ENCODE assay signal across 18 mouse cellular contexts in the genomic region with DNA sequence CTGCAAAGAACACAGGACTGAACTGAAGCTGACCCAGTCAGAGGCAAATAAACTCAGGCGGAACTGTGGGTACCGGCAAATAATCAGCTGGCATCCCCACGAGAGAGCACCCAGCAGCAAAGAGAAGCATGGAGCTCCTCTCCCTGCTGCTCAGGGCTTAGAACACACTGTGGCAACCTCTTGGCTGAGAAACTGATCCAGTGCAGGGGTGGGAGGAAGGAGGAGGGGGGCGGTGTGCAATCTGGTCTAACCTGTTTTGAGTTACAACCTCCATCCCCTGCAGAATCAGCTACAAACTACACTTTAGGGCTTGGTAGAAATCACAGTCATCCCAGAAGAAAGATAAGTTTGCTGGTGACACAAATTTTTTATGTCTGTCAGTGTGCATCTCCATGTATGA. TPM values are rescaled to one million over a fixed set of nuclear protein-coding genes. Genes with fewer than 3 reads are reported as not detected.
DNase-seq lines count a peak whose midpoint lies in the region; ATAC-seq and TF ChIP-seq lines count a peak whose summit lies in the region.
"Had no signal": no experiment of that assay in that cellular context is flagged by ENCODE, and none has a peak within 500 bp of the region (broad histone marks: within the 10 kb centered on the region; RNA-seq: fewer than 3 reads in every experiment).

No protein-coding gene starts in this region.

- no peak for TF ChIP-seq CTCF in lung, postnatal 0 days (IDR thresholded peaks at IDR 0.05)
- TF ChIP-seq CTCF in lung, adult 2 months (IDR thresholded peaks at IDR 0.05; ENCODE audit: insufficient read depth, low read length), result no peak

- no peak for ATAC-seq in lung, postnatal 0 days
- ATAC-seq in embryonic facial prominence, embryonic 11.5 days (replicated peaks; ENCODE audit: insufficient number of reproducible peaks, low FRiP score, low TSS enrichment, low read depth), result no peak
- no peak for ATAC-seq in limb, embryonic 14.5 days (ENCODE audit: low FRiP score, low read depth)
- ATAC-seq in forebrain, embryonic 13.5 days, result no peak

- H3K36me3 ChIP-seq in lung, postnatal 0 days (ENCODE audit: insufficient read depth, low read length), result no peaks in the 10 kb centered on the region
- H3K36me3 ChIP-seq in embryonic facial prominence, embryonic 11.5 days (replicated peaks; ENCODE audit: control insufficient read depth, insufficient read depth, low read depth, low read length), result no peaks in the 10 kb centered on the region
- H3K36me3 ChIP-seq in limb, embryonic 14.5 days (ENCODE audit: control insufficient read depth, insufficient read depth, low read length), result no peaks in the 10 kb centered on the region
- H3K36me3 ChIP-seq in forebrain, embryonic 13.5 days (ENCODE audit: poor library complexity, severe bottlenecking), result no peaks in the 10 kb centered on the region
- H3K36me3 ChIP-seq: midbrain, embryonic 12.5 days had no signal

- no peak for TF ChIP-seq EP300 in lung, postnatal 0 days (IDR thresholded peaks at IDR 0.05)

- H3K4me3 ChIP-seq in lung, postnatal 0 days (ENCODE audit: low read depth, low read length), result no peak overlapping the region
- H3K4me3 ChIP-seq in lung, adult 2 months (replicated peaks; ENCODE audit: extremely low read depth, low read depth, low read length), result no peak overlapping the region
- no peak overlapping the region for H3K4me3 ChIP-seq in embryonic facial prominence, embryonic 11.5 days (ENCODE audit: low read depth, low read length)
- no peak overlapping the region for H3K4me3 ChIP-seq in limb, embryonic 14.5 days (replicated peaks; ENCODE audit: low read length)
- H3K4me3 ChIP-seq in forebrain, embryonic 13.5 days, result no peak overlapping the region
- H3K4me3 ChIP-seq: midbrain, embryonic 12.5 days had no signal

- no peak overlapping the region for H3K9ac ChIP-seq in lung, postnatal 0 days (replicated peaks; ENCODE audit: low read depth)
- H3K9ac ChIP-seq in embryonic facial prominence, embryonic 11.5 days (replicated peaks; ENCODE audit: low read length), result no peak overlapping the region
- no peak overlapping the region for H3K9ac ChIP-seq in limb, embryonic 14.5 days (ENCODE audit: low read depth, low read length, severe bottlenecking)
- no peak overlapping the region for H3K9ac ChIP-seq in forebrain, embryonic 13.5 days
- H3K9ac ChIP-seq: hindbrain, embryonic 14.5 days; midbrain, embryonic 12.5 days had no signal

- no peaks in the 10 kb centered on the region for H3K9me3 ChIP-seq in lung, postnatal 0 days (ENCODE audit: low read length)
- no peaks in the 10 kb centered on the region for H3K9me3 ChIP-seq in embryonic facial prominence, embryonic 11.5 days (replicated peaks; ENCODE audit: control insufficient read depth, low read length)
- H3K9me3 ChIP-seq in limb, embryonic 14.5 days (ENCODE audit: control insufficient read depth, low read length), result no peaks in the 10 kb centered on the region
- H3K9me3 ChIP-seq in forebrain, embryonic 13.5 days (replicated peaks), result no peaks in the 10 kb centered on the region
- H3K9me3 ChIP-seq: midbrain, embryonic 12.5 days had no signal

- no peak overlapping the region for H3K4me2 ChIP-seq in lung, postnatal 0 days (replicated peaks; ENCODE audit: low read depth, low read length)
- no peak overlapping the region for H3K4me2 ChIP-seq in embryonic facial prominence, embryonic 11.5 days (ENCODE audit: low read depth, low read length)
- no peak overlapping the region for H3K4me2 ChIP-seq in limb, embryonic 14.5 days (replicated peaks; ENCODE audit: low read depth, low read length, severe bottlenecking)
- no peak overlapping the region for H3K4me2 ChIP-seq in forebrain, embryonic 13.5 days
- H3K4me2 ChIP-seq: hindbrain, embryonic 14.5 days; midbrain, embryonic 12.5 days had no signal

- TF ChIP-seq POLR2A in lung, adult 2 months (IDR thresholded peaks at IDR 0.05; ENCODE audit: borderline replicate concordance, extremely low read depth, low read depth, low read length), result no peak
- no peak for TF ChIP-seq POLR2A in limb, embryonic 14.5 days (IDR thresholded peaks at IDR 0.05; ENCODE audit: borderline replicate concordance, extremely low read depth, insufficient read depth, insufficient read length)

- peak; percentile 15 for DNase-seq in lung, postnatal 0 days (ENCODE audit: low spot score)
- DNase-seq in lung, adult 2 months, result no peak
- DNase-seq in R1 (ENCODE audit: low read depth, low spot score), result peak; percentile 13
- peak; percentile 26 for DNase-seq in embryonic facial prominence, embryonic 11.5 days (ENCODE audit: low spot score)
- DNase-seq in limb, embryonic 14.5 days (ENCODE audit: low spot score), result peak; percentile 7
- DNase-seq in right cerebral cortex, adult 18-20 months, result no peak
- no peak for DNase-seq in adipocyte (ENCODE audit: low spot score)
- DNase-seq: adrenal gland, adult 8-10 months; B cell, adult 2 months; cerebellum, postnatal 10 days; kidney, adult 18-20 months; liver; thymus, postnatal 36 days had no signal

- WGBS in lung, postnatal 0 days, result 22% methylated on average over 4 of the region's 4 CpGs
- WGBS in lung, adult 2 months, result 43% methylated on average over 4 of the region's 4 CpGs
- WGBS in embryonic facial prominence, embryonic 11.5 days, result 32% methylated on average over 4 of the region's 4 CpGs
- WGBS in limb, embryonic 14.5 days, result 34% methylated on average over 4 of the region's 4 CpGs
- WGBS in forebrain, embryonic 13.5 days, result 59% methylated on average over 4 of the region's 4 CpGs

- no peaks in the 10 kb centered on the region for H3K27me3 ChIP-seq in lung, postnatal 0 days (replicated peaks; ENCODE audit: insufficient read depth, low read length)
- H3K27me3 ChIP-seq in embryonic facial prominence, embryonic 11.5 days (ENCODE audit: control insufficient read depth, insufficient read depth, low read length), result no peaks in the 10 kb centered on the region
- H3K27me3 ChIP-seq in limb, embryonic 14.5 days (ENCODE audit: control insufficient read depth, insufficient read depth, low read length), result no peaks in the 10 kb centered on the region
- H3K27me3 ChIP-seq in forebrain, embryonic 13.5 days, result no peaks in the 10 kb centered on the region
- H3K27me3 ChIP-seq: midbrain, embryonic 12.5 days had no signal

- no peak overlapping the region for H3K27ac ChIP-seq in lung, postnatal 0 days (ENCODE audit: low read length)
- H3K27ac ChIP-seq in embryonic facial prominence, embryonic 11.5 days (replicated peaks; ENCODE audit: low read depth, low read length), result no peak overlapping the region
- H3K27ac ChIP-seq in limb, embryonic 14.5 days (replicated peaks; ENCODE audit: low read depth, low read length), result no peak overlapping the region
- no peak overlapping the region for H3K27ac ChIP-seq in forebrain, embryonic 13.5 days
- H3K27ac ChIP-seq: hindbrain, embryonic 14.5 days; kidney, postnatal 0 days; midbrain, embryonic 12.5 days had no signal

- H3K4me1 ChIP-seq in lung, postnatal 0 days (ENCODE audit: insufficient read depth, low read depth, low read length), result no peaks in the 10 kb centered on the region
- H3K4me1 ChIP-seq in lung, adult 2 months (ENCODE audit: control insufficient read depth, insufficient read depth, low read length), result no peaks in the 10 kb centered on the region
- no peaks in the 10 kb centered on the region for H3K4me1 ChIP-seq in embryonic facial prominence, embryonic 11.5 days (ENCODE audit: control insufficient read depth, insufficient read depth, low read length)
- no peaks in the 10 kb centered on the region for H3K4me1 ChIP-seq in limb, embryonic 14.5 days (ENCODE audit: control insufficient read depth, insufficient read depth, low read length)
- no peaks in the 10 kb centered on the region for H3K4me1 ChIP-seq in forebrain, embryonic 13.5 days
- H3K4me1 ChIP-seq: midbrain, embryonic 12.5 days had no signal

RNA-seq across cellular contexts. Expression of gene Slc6a20b, which starts 19.0 kb away (rescaled TPM):
- polyA plus RNA-seq in lung, postnatal 0 days (2015; fragmentation: Nextera tagmentation; extraction: Ambion mirVana), result 0.12 and 0.17 TPM in 2 replicates
- 0.07 and 0.08 TPM in 2 replicates for polyA plus RNA-seq in lung, adult 2 months (2012; rRNA removed)
- polyA plus RNA-seq in embryonic facial prominence, embryonic 11.5 days (2014; fragmentation: Nextera tagmentation; extraction: Ambion mirVana), result 0.03 and 0.18 TPM in 2 replicates
- 0.01 and 0.03 TPM in 2 replicates for polyA plus RNA-seq in limb, embryonic 14.5 days (2012; rRNA removed)
- polyA plus RNA-seq in limb, embryonic 14.5 days (2014; fragmentation: Nextera tagmentation; extraction: Ambion mirVana), result 0.18 and 0.19 TPM in 2 replicates
- polyA plus RNA-seq in forebrain, embryonic 13.5 days (2015; fragmentation: Nextera tagmentation; extraction: Ambion mirVana), result 0.20 and 0.22 TPM in 2 replicates

RNA-seq across cellular contexts. Expression of gene Ccr9, which starts 26.9 kb away (rescaled TPM):
- 0.29 and 0.35 TPM in 2 replicates for polyA plus RNA-seq in lung, postnatal 0 days (2015; fragmentation: Nextera tagmentation; extraction: Ambion mirVana)
- 0.67 and 0.84 TPM in 2 replicates for polyA plus RNA-seq in lung, adult 2 months (2012; rRNA removed)
- polyA plus RNA-seq in embryonic facial prominence, embryonic 11.5 days (2014; fragmentation: Nextera tagmentation; extraction: Ambion mirVana), result 0.14 TPM in 1 of 2 replicates, not detected in the other
- polyA plus RNA-seq in limb, embryonic 14.5 days (2012; rRNA removed), result 0.09 and 0.13 TPM in 2 replicates
- polyA plus RNA-seq in limb, embryonic 14.5 days (2014; fragmentation: Nextera tagmentation; extraction: Ambion mirVana), result 0.17 and 0.30 TPM in 2 replicates
- 0.09 and 0.17 TPM in 2 replicates for polyA plus RNA-seq in forebrain, embryonic 13.5 days (2015; fragmentation: Nextera tagmentation; extraction: Ambion mirVana)

RNA-seq across cellular contexts. Expression of gene Slc6a20a, which starts 27.3 kb away (rescaled TPM):
- polyA plus RNA-seq in lung, postnatal 0 days (2015; fragmentation: Nextera tagmentation; extraction: Ambion mirVana), result 0.12 and 0.24 TPM in 2 replicates
- 1.4 and 3.1 TPM in 2 replicates for polyA plus RNA-seq in lung, adult 2 months (2012; rRNA removed)
- 0.13 and 0.18 TPM in 2 replicates for polyA plus RNA-seq in embryonic facial prominence, embryonic 11.5 days (2014; fragmentation: Nextera tagmentation; extraction: Ambion mirVana)
- polyA plus RNA-seq in limb, embryonic 14.5 days (2012; rRNA removed), result 0.06 and 0.10 TPM in 2 replicates
- polyA plus RNA-seq in limb, embryonic 14.5 days (2014; fragmentation: Nextera tagmentation; extraction: Ambion mirVana), result 0.14 TPM in 1 of 2 replicates, not detected in the other
- 0.77 and 1.0 TPM in 2 replicates for polyA plus RNA-seq in forebrain, embryonic 13.5 days (2015; fragmentation: Nextera tagmentation; extraction: Ambion mirVana)
- polyA plus RNA-seq: heart, postnatal 0 days had no signal

Comparison
In these comparisons a context has a peak if more than half of its experiments do, and no peak if none do; other contexts are left out.
1. DNase-seq: peak in lung, postnatal 0 days (single experiment), R1 (single experiment), embryonic facial prominence, embryonic 11.5 days (single experiment) and limb, embryonic 14.5 days (single experiment); none in lung, adult 2 months (single experiment), right cerebral cortex, adult 18-20 months (single experiment) and adipocyte (single experiment).